Mouse (Mus musculus): ENCODE measurements around the gene B4galnt3. TPM values are rescaled to one million over a fixed set of nuclear protein-coding genes. Genes with fewer than 3 reads are reported as not detected.

Gene B4galnt3
- polyA plus RNA-seq, 1 experiment = 0.33 TPM

DNA sequence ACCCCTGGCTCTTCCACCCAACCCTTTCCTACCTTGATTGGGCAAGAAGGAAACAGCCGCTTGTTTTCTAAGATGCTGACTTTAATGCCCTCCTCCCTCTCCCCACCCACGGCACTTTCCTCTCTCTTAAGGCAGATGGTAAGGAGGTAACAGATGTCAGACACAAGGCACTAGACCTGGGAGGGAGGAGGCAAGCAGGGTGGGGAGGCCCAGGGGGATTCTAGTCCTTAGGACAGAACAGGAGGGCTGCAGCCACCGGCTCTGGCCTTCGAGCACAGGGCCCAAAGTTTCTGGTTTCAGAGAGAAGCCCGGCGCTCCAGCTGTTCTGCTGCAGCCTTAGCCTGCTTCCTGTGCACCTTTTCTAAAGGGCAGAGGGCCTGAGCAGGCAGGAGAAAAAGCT lies 92.4 kb downstream of the B4galnt3 start:
- Histone ChIP-seq H3ac (ENCODE audit: control insufficient read depth, insufficient read length, low read depth) (no peak overlapping the region), H3K79me2 (ENCODE audit: control insufficient read depth, insufficient read depth) (no peaks in the 10 kb centered on the region), H3K27me3 (ENCODE audit: control insufficient read depth, insufficient read depth, insufficient read length) (peaks cover 41% of the 10 kb centered on the region), H3K79me3 (ENCODE audit: low read depth) (no peaks in the 10 kb centered on the region), H3K4me3 (ENCODE audit: insufficient read depth, poor library complexity, severe bottlenecking) (no peak overlapping the region), H3K36me3 (ENCODE audit: control insufficient read depth, insufficient read depth) (no peaks in the 10 kb centered on the region)
- TF ChIP-seq MYOD1 (IDR thresholded peaks at IDR 0.05; ENCODE audit: control insufficient read depth, insufficient read length, low read depth) = no peak
- TF ChIP-seq CTCF (IDR thresholded peaks at IDR 0.05; ENCODE audit: control insufficient read depth, insufficient read depth, insufficient read length) = no peak
- TF ChIP-seq MYOG (IDR thresholded peaks at IDR 0.05; ENCODE audit: control insufficient read depth, extremely low read depth, insufficient read length) = no peak
- TF ChIP-seq MAX (IDR thresholded peaks at IDR 0.05) = no peak
- no peak for TF ChIP-seq FOSL1 (IDR thresholded peaks at IDR 0.05; ENCODE audit: insufficient read depth, low read length, poor library complexity, severe bottlenecking)
- TF ChIP-seq CEBPB (IDR thresholded peaks at IDR 0.05; ENCODE audit: low read depth) = no peak
- TF ChIP-seq USF1 (IDR thresholded peaks at IDR 0.05; ENCODE audit: low read depth) = no peak

DNA sequence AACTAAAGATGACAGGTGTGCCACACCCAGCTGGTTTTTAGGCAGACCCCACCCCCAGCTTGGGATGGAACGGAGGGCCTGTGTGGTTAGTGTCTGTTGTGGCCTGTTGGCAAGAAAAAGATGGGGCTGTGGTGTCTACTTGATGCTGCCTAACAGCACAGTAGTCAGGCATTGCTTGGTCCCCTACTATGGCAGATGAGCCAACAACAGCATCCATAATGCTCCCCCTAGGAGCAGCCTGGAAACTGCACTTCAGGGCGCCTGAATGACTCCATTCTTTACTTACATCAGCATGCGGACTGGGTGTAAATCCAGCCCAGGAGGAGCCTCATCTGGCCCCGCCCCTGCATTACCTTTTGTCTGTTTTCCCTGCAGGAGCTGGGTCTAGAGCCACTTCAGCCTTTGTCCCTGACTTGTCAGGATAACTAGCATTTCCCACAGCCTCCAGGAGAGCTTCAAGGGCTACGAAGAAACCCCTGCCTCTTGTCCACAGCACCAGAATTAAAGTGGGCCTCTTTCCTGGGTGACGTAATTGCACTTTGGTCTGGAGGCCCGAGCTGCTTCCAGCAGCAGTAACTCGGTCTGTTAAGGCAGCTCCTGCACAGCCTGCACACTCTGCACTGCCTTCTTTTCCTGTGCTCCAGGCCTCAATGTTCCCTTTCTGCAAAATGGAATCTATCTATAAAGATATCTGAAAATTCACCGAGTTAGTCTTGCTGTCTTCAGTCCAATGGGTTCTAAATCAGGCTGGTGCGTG lies 94.5 kb downstream of the B4galnt3 start:
- no peak for TF ChIP-seq CEBPB (IDR thresholded peaks at IDR 0.05; ENCODE audit: low read depth)
- TF ChIP-seq MAX (IDR thresholded peaks at IDR 0.05) = no peak
- no peak for TF ChIP-seq USF1 (IDR thresholded peaks at IDR 0.05; ENCODE audit: low read depth)
- no peak for TF ChIP-seq FOSL1 (IDR thresholded peaks at IDR 0.05; ENCODE audit: insufficient read depth, low read length, poor library complexity, severe bottlenecking)
- TF ChIP-seq CTCF (IDR thresholded peaks at IDR 0.05; ENCODE audit: control insufficient read depth, insufficient read depth, insufficient read length) = no peak
- no peak for TF ChIP-seq MYOG (IDR thresholded peaks at IDR 0.05; ENCODE audit: control insufficient read depth, extremely low read depth, insufficient read length)
- no peak for TF ChIP-seq MYOD1 (IDR thresholded peaks at IDR 0.05; ENCODE audit: control insufficient read depth, insufficient read length, low read depth)
- Histone ChIP-seq H3K36me3 (ENCODE audit: control insufficient read depth, insufficient read depth) (no peaks in the 10 kb centered on the region), H3ac (ENCODE audit: control insufficient read depth, insufficient read length, low read depth) (no peak overlapping the region), H3K27me3 (ENCODE audit: control insufficient read depth, insufficient read depth, insufficient read length) (peaks cover 27% of the 10 kb centered on the region), H3K4me3 (ENCODE audit: insufficient read depth, poor library complexity, severe bottlenecking) (no peak overlapping the region), H3K79me2 (ENCODE audit: control insufficient read depth, insufficient read depth) (no peaks in the 10 kb centered on the region), H3K79me3 (ENCODE audit: low read depth) (no peaks in the 10 kb centered on the region)

DNA sequence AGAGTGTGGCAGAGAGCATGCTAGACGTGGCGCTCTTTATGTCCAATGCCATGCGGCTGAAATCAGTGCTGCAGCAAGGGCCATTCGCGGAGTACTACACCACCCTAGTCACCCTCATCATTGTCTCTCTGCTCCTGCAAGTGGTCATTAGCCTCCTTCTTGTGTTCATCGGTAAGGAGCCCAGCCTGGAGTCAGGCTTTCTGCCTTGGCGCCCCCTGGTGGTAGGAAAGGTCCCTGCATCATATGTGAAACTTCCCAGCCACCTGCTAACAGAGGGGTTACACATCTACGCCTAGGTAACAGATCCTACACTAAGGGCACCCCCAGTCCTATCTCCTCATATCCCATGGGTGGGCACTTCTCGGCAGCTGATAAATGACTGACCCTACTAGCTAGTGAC lies 96.4 kb downstream of the B4galnt3 start:
- Histone ChIP-seq H3K79me3 (ENCODE audit: low read depth) (no peaks in the 10 kb centered on the region), H3K27me3 (ENCODE audit: control insufficient read depth, insufficient read depth, insufficient read length) (peaks cover 8% of the 10 kb centered on the region), H3K36me3 (ENCODE audit: control insufficient read depth, insufficient read depth) (no peaks in the 10 kb centered on the region), H3ac (ENCODE audit: control insufficient read depth, insufficient read length, low read depth) (no peak overlapping the region), H3K4me3 (ENCODE audit: insufficient read depth, poor library complexity, severe bottlenecking) (no peak overlapping the region), H3K79me2 (ENCODE audit: control insufficient read depth, insufficient read depth) (no peaks in the 10 kb centered on the region)
- TF ChIP-seq CTCF (IDR thresholded peaks at IDR 0.05; ENCODE audit: control insufficient read depth, insufficient read depth, insufficient read length) (peak; percentile 64), FOSL1 (IDR thresholded peaks at IDR 0.05; ENCODE audit: insufficient read depth, low read length, poor library complexity, severe bottlenecking) (no peak)

DNA sequence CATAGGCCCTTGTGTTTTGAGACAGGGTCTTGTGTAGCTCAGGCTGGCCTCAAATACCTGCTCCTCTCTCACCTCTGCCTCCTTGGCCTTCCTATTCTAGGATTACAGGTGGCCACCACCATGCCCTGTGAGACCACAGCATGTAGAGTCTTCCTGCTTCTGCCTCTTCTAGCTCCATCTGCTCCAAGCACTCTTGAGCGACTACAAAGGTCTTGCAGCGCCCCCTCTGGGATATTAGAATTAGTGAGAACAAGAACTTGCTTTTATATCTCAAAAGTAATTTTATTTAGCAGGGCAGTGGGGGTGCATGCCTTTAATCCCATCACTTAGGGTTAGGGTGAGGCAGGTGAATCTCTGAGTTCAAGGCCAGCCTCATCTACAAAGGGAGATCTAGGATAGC lies 97.5 kb downstream of the B4galnt3 start:
- Histone ChIP-seq H3K79me2 (ENCODE audit: control insufficient read depth, insufficient read depth) (no peaks in the 10 kb centered on the region), H3ac (ENCODE audit: control insufficient read depth, insufficient read length, low read depth) (no peak overlapping the region), H3K27me3 (ENCODE audit: control insufficient read depth, insufficient read depth, insufficient read length) (peaks cover under 1% of the 10 kb centered on the region), H3K36me3 (ENCODE audit: control insufficient read depth, insufficient read depth) (no peaks in the 10 kb centered on the region), H3K79me3 (ENCODE audit: low read depth) (no peaks in the 10 kb centered on the region), H3K4me3 (ENCODE audit: insufficient read depth, poor library complexity, severe bottlenecking) (no peak overlapping the region)
- TF ChIP-seq CEBPB (IDR thresholded peaks at IDR 0.05; ENCODE audit: low read depth) (no peak), MAX (IDR thresholded peaks at IDR 0.05) (no peak), CTCF (IDR thresholded peaks at IDR 0.05; ENCODE audit: control insufficient read depth, insufficient read depth, insufficient read length) (no peak), MYOD1 (IDR thresholded peaks at IDR 0.05; ENCODE audit: control insufficient read depth, insufficient read length, low read depth) (no peak), MYOG (IDR thresholded peaks at IDR 0.05; ENCODE audit: control insufficient read depth, extremely low read depth, insufficient read length) (no peak), FOSL1 (IDR thresholded peaks at IDR 0.05; ENCODE audit: insufficient read depth, low read length, poor library complexity, severe bottlenecking) (no peak)

DNA sequence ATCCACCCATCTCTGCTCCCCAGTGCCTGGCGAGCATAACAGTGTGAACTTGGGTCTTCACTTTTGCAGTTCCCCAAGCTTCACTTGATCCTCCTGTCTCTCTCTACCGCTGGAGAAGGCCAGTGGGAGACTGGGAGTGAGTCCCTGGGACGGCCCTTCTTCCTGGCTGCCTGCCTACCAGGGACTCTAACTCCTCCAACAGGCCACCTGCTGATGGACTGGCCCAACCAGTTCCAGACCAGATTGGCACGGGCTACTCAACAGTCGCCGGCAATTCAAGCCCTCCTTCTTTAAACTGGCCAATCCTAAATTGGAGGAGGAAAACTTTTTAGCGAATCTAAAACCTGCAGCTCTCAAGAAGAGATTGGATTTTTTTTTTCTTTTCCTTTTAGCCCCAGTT lies 99.4 kb downstream of the B4galnt3 start:
- Histone ChIP-seq H3K79me3 (ENCODE audit: low read depth) (no peaks in the 10 kb centered on the region), H3ac (ENCODE audit: control insufficient read depth, insufficient read length, low read depth) (no peak overlapping the region), H3K27me3 (ENCODE audit: control insufficient read depth, insufficient read depth, insufficient read length) (no peaks in the 10 kb centered on the region), H3K4me3 (ENCODE audit: insufficient read depth, poor library complexity, severe bottlenecking) (no peak overlapping the region), H3K36me3 (ENCODE audit: control insufficient read depth, insufficient read depth) (no peaks in the 10 kb centered on the region), H3K79me2 (ENCODE audit: control insufficient read depth, insufficient read depth) (no peaks in the 10 kb centered on the region)
- TF ChIP-seq FOSL1 (IDR thresholded peaks at IDR 0.05; ENCODE audit: insufficient read depth, low read length, poor library complexity, severe bottlenecking) (no peak), MYOG (IDR thresholded peaks at IDR 0.05; ENCODE audit: control insufficient read depth, extremely low read depth, insufficient read length) (no peak), USF1 (IDR thresholded peaks at IDR 0.05; ENCODE audit: low read depth) (no peak)

DNA sequence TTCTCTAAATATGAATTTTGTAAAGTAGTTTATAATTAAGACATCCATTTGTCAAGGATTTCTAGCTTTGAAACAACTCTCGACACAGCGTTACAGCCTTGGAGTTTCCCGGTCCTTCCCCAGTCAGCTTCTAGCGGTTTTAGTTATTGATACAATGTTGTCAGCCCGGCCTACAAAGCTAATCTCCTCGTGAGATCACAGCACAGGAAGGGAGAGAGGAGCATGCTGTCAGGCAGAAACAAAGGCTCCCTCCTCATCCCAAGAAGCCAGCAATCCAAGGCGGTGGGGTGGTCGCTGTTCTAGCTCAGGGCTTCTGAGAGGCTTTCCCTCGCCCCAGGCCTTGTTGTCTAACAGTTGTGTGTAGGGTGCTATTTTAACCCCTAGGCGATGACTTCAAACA lies 100.1 kb downstream of the B4galnt3 start:
- no peaks in the 10 kb centered on the region for H3K27me3 ChIP-seq (ENCODE audit: control insufficient read depth, insufficient read depth, insufficient read length)
- H3K4me3 ChIP-seq (ENCODE audit: insufficient read depth, poor library complexity, severe bottlenecking) = no peak overlapping the region
- H3ac ChIP-seq (ENCODE audit: control insufficient read depth, insufficient read length, low read depth) = no peak overlapping the region
- H3K79me3 ChIP-seq (ENCODE audit: low read depth) = no peaks in the 10 kb centered on the region
- no peaks in the 10 kb centered on the region for H3K79me2 ChIP-seq (ENCODE audit: control insufficient read depth, insufficient read depth)
- no peaks in the 10 kb centered on the region for H3K36me3 ChIP-seq (ENCODE audit: control insufficient read depth, insufficient read depth)
- TF ChIP-seq CTCF (IDR thresholded peaks at IDR 0.05; ENCODE audit: control insufficient read depth, insufficient read depth, insufficient read length) (no peak), MAX (IDR thresholded peaks at IDR 0.05) (no peak), CEBPB (IDR thresholded peaks at IDR 0.05; ENCODE audit: low read depth) (no peak)

Data from C2C12 (cell line).